Mouse (Mus musculus): ENCODE data around the gene Hebp1.

The Hebp1 gene

GRCm38 (mm10) chr6:135165191-135165590 lies 32.6 kb downstream of the Hebp1 start:
- no peak for DNase-seq (ENCODE audit: low read depth in 2 of 2, low spot score in 2 of 2)

- DNase-seq (ENCODE audit: low read depth in 2 of 2, low spot score in 2 of 2), result no peak
Measured at GRCm38 (mm10) chr6:135162861-135163260, 35.0 kb downstream of the Hebp1 start.

- DNase-seq (ENCODE audit: low read depth in 2 of 2, low spot score in 2 of 2), result no peak
Measured at GRCm38 (mm10) chr6:135162311-135162710, 35.5 kb downstream of the Hebp1 start.

GRCm38 (mm10) chr6:135161356-135161755 lies 36.5 kb downstream of the Hebp1 start:
- DNase-seq (ENCODE audit: low read depth in 2 of 2, low spot score in 2 of 2), result no peak

- DNase-seq (ENCODE audit: low read depth in 2 of 2, low spot score in 2 of 2), result no peak
Measured at GRCm38 (mm10) chr6:135158509-135158908, 39.3 kb downstream of the Hebp1 start.

- no peak for DNase-seq (ENCODE audit: low read depth in 2 of 2, low spot score in 2 of 2)
Measured at GRCm38 (mm10) chr6:135157496-135157895, 40.3 kb downstream of the Hebp1 start.

GRCm38 (mm10) chr6:135156597-135156996 lies 41.2 kb downstream of the Hebp1 start:
- no peak for DNase-seq (ENCODE audit: low read depth in 2 of 2, low spot score in 2 of 2)

GRCm38 (mm10) chr6:135153719-135154118 lies 44.1 kb downstream of the Hebp1 start:
- no peak for DNase-seq (ENCODE audit: low read depth in 2 of 2, low spot score in 2 of 2)

GRCm38 (mm10) chr6:135150311-135150710 lies 47.5 kb downstream of the Hebp1 start:
- DNase-seq (ENCODE audit: low read depth in 2 of 2, low spot score in 2 of 2), result no peak

GRCm38 (mm10) chr6:135149722-135150121 lies 48.1 kb downstream of the Hebp1 start:
- DNase-seq (ENCODE audit: low read depth in 2 of 2, low spot score in 2 of 2), result no peak

- DNase-seq (ENCODE audit: low read depth in 2 of 2, low spot score in 2 of 2), result no peak
Measured at GRCm38 (mm10) chr6:135149175-135149574, 48.6 kb downstream of the Hebp1 start.

- DNase-seq (ENCODE audit: low read depth in 2 of 2, low spot score in 2 of 2), result no peak
Measured at GRCm38 (mm10) chr6:135148506-135148905, 49.3 kb downstream of the Hebp1 start.

- no peak for DNase-seq (ENCODE audit: low read depth in 2 of 2, low spot score in 2 of 2)
Measured at GRCm38 (mm10) chr6:135145976-135146375, 51.8 kb downstream of the Hebp1 start.

- no peak for DNase-seq (ENCODE audit: low read depth in 2 of 2, low spot score in 2 of 2)
Measured at GRCm38 (mm10) chr6:135144516-135144915, 53.3 kb downstream of the Hebp1 start.

- DNase-seq (ENCODE audit: low read depth in 2 of 2, low spot score in 2 of 2), result no peak
Measured at GRCm38 (mm10) chr6:135143151-135143550, 54.7 kb downstream of the Hebp1 start.

- no peak for DNase-seq (ENCODE audit: low read depth in 2 of 2, low spot score in 2 of 2)
Measured at GRCm38 (mm10) chr6:135141451-135142147, 56.2 kb downstream of the Hebp1 start.

GRCm38 (mm10) chr6:135138746-135139145 lies 59.1 kb downstream of the Hebp1 start:
- no peak for DNase-seq (ENCODE audit: low read depth in 2 of 2, low spot score in 2 of 2)

- DNase-seq (ENCODE audit: low read depth in 2 of 2, low spot score in 2 of 2), result no peak
Measured at GRCm38 (mm10) chr6:135138207-135138606, 59.6 kb downstream of the Hebp1 start.

GRCm38 (mm10) chr6:135137736-135138135 lies 60.1 kb downstream of the Hebp1 start:
- DNase-seq (ENCODE audit: low read depth in 2 of 2, low spot score in 2 of 2), result no peak

GRCm38 (mm10) chr6:135136439-135137161 lies 61.2 kb downstream of the Hebp1 start:
- DNase-seq (ENCODE audit: low read depth in 2 of 2, low spot score in 2 of 2), result no peak

- no peak for DNase-seq (ENCODE audit: low read depth in 2 of 2, low spot score in 2 of 2)
Measured at GRCm38 (mm10) chr6:135135735-135136134, 62.1 kb downstream of the Hebp1 start.

- no peak for DNase-seq (ENCODE audit: low read depth in 2 of 2, low spot score in 2 of 2)
Measured at GRCm38 (mm10) chr6:135133486-135133885, 64.3 kb downstream of the Hebp1 start.

GRCm38 (mm10) chr6:135133086-135133485 lies 64.7 kb downstream of the Hebp1 start:
- DNase-seq (ENCODE audit: low read depth in 2 of 2, low spot score in 2 of 2), result no peak
